Mouse (Mus musculus) B cell, adult 2 months (primary cell): ENCODE results near the gene Dtx3.
"Not testable (repeated sequence)": the region's sequence is repeated elsewhere in the genome, so short reads cannot be mapped to it uniquely, and the experiment has no call there.

Experiments
- DNase-seq, 2 experiments: peaks; one replicate each; pipeline ENCODE4 v3.0.0; 2022

The Dtx3 gene

DNA sequence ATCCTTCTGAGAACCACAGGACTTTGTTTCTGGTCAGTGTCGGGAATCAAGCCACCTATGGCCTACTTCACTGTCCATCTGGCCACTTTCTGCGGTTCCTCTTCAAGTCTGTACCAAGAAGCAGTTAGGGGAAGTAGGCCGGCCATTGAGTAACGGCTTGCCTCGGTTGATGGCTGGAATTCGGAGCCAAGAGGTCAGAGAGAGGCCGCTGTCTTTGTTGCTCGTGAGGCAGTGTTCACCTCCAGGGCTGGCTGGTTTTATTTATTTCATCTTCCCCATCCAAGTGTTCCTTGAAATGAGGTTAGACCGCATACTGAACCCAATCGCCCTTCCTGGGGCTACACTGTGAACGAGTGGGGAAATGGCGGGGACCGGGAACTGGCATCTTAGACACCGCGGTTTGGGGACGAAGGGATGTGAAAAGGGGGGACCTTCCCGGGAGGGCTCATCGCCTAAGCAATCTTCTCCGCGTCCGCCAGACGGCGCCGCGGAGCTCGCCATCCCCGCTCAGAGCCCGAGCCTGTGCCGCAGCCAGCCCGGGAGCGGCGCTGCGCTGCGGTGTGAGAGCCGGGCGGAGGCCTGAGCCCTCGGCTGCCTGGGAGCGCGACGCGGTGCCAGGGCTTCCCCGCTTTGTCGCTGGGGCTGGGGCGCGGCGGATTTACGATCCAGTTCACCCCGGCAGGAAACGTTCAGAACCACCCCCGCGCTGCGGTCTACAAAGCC, 30.7 kb downstream of the Dtx3 start, which contains the start of gene B4galnt1:
Gene B4galnt1 (plus strand): TSS at position 595 of the 723 bp plus-strand sequence.
- DNase-seq: peak; percentile 94 to 95

DNA sequence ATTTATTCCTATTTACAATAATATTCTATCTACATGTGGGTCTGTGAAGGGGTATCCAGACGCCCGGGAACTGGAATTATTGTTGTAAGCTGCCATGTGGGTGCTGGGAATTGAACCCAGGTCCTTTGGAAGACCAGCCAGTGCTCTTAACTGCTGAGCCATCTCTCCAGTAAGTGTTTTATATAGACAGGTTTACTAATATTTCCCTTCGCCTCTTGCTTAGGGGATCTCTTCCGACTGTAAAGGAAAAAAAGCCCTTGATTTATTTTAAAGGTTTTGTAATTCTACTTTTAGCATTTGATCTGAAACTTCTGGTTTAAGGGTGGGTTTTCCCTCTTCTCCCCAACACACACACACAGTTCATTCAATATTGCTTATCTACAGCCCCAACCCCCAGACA, 31.3 kb downstream of the Dtx3 start:
- no peak for DNase-seq

DNA sequence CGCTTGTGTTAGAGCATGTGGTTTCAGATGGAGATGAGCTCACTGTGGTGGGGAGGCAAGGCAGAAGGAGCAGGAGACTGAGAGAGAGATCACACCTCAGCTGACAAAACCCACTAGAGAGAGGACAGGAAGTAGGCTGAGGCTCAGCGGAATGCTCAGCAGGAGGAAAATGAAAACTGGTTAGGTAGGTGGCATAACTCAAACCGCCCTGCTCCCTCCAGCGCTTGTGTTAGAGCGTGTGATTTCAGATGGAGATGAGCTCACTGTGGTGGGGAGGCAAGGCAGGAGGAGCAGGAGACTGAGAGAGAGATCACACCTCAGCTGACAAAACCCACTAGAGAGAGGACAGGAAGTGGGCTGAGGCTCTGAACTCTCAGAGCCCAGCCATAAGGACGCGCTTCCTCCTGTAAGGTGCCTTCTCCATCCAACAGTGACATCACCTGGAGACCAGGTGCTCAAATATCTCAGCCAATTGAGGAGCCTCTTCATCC, 32.7 kb downstream of the Dtx3 start:
- DNase-seq: peak; percentile 65 to 72

DNA sequence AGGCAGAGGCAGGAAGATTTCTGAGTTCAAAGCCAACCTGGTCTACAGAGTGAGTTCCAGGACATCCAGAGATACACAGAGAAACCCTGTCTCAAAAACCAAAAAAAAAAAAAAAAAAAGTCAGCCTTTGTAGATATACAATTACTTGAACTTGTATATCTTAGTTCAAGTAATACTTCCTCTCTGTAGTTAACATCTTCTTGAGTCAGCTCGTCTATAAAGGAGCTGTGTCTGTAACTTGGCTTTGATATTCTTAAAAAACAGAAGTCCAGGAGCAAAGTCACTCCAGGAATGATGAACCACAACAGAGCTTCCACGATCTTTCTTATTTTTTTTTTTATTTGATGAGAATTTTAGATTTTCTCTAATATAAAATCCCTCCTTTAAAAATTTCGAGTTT, 34.8 kb downstream of the Dtx3 start:
- DNase-seq: no peak

DNA sequence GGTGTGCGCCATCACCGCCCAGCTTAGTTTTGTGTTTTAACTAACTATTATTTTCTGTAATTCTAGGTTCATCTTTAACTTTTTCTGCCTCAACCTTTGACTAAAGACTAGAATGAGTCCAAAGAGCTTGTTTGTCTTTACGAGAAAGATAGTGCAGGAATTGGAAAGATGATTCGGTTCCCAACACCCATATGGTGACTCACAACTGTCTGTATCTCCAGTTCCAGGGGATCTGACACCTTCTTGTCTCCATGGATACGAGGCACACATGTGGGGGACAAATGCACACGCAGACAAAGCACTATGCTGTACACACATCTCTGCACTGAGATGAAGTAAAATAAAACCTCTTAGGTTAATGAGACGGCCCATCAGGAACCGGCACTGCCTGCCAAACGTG, 35.4 kb downstream of the Dtx3 start:
- DNase-seq: no peak

DNA sequence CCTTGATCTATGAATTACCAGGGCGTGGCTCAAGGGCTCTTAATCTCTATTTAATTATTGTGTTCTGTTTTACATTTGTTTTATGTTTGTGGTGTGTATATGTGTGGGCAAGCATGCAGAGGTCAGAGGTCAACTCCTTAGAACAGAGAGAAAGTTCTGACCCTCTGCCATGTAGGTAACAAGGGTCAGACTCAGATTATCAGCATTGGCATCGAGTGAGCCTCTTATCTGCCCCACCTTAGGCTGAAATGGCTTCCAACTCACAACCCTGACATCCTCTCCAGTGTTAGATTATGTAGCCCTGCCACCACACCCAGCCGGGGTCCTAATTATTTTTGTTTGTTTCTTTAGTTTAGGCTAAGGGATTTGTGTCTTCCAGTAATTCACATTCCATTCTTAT, 37.1 kb downstream of the Dtx3 start:
- DNase-seq: no peak

DNA sequence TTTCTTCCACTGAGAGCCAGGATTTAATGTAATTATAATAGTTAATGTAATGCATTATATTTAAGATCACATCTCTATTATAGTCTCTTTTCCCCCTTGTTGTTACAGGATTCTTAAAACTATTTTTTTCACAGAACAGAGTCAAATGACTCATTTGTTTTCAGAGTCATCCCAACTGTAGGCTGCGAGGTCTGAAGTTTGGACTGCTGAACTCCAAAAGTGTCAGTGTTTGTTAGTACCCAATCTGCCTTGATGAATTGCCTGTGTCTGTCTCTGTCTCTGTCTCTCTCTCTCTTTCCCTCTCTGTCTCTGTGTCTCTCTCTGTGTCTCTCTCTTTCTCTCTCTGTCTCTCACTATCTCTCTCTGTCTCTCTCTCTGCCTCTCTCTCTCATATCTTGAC, 39.0 kb downstream of the Dtx3 start:
- no peak for DNase-seq

DNA sequence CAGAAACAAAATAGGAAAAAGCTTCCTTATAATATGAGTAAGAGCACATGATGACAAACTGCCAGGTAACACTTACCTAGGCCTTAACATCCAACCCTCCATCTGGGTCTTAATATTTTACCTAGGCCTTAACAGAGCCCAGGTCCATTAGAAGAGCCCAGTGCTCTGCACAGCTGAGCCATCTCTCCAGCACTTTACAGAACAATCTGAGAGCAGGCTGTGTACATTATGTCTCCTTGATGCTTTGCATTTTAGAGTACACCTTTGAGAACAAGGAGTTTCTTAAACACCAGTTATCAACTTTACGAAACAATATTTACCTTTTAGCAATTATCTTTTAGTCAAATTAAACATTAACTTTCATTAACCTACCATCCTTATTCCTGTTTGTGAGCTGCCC, 39.4 kb downstream of the Dtx3 start:
- no peak for DNase-seq

DNA sequence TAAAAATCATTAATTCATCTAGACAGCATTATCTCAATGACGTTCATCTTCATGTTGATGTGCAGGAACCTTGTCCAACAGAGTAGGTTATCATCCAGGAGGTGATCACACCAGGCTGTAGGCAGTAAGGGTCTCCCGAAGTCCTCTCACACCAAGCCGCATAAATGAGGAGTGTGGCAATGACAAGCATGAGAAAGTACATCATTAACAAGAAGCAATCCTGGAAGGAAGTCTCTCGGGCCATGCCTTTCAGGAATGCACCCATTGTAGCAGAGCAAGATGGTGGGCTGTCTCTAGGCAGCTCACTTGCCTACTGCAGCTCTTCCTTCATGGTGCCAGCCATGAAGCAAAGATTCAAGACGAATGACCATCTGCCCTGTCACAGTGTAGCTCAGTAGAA, 40.9 kb downstream of the Dtx3 start:
- DNase-seq: no peak

DNA sequence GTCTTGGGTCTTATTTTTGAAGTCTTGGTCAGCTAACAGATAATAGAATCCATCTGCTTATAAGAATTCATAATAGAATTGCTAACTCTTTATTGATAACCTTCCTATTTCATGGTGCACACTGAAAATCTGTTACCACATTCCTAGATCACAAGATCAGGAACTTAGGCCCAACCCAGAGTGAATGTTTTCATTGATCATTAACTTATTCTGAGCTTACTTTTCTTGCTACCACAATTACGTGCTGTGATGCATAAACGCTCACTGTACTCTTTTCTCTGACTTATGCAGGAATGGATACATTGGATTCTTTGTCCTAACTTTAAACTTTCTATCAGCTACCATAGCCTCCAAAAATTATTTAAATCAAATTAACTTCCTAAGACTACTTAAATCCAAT, 41.3 kb downstream of the Dtx3 start:
- DNase-seq: no peak

DNA sequence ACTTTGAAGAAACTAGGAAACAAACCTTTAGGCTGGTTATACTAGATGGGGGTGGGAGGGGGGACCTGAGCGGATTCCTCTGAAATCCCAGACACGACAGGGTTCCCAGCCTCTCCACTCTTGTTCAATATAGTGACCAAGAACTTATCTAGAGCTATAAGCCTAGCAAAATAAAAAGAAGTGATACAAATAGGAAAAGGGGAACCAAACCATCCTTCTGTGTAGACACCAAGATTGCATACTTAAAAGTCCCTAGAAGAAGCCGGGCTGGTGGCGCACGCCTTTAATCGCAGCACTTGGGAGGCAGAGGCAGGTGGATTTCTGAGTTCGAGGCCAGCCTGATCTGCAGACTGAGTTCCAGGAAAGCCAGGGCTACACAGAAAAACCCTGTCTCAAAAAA, 42.2 kb downstream of the Dtx3 start:
- DNase-seq: no peak

DNA sequence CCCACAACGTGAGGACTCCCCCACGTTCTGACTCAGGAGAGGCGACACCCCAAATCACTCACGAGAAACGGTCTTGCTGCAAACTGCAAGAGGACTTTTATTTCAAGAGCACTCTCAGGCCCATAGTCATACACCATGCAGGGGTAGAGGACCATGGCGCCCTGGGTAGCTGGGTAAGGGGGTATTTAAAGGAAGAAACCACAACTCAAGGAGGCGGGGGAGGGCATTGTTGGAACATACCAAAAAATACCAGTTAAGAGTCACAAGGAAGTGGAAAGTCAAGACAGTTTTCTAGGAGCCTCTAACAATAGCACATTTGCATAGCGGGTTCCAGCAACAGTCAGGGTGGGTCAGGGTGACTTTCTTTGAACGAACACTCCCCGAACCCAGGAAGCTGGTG, 43.0 kb downstream of the Dtx3 start:
- DNase-seq: not testable (repeated sequence)

DNA sequence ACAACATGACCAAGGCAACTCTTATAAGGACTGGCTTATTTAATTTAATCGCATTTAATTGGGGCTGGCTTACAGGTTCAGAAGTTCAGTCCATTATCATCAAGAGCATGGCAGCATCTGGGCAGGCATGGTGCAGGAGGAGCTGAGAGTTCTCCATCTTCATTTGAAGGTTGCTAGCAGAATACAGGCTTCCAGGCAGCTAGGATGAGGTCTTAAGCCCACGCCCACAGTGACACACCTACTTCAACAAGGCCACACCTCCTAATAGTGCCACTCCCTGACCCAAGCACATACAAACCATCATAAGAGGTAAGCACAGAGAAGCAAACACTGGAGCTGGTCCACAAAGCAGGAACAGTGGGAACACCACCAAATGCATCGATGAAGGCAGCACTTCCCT, 44.3 kb downstream of the Dtx3 start:
- not testable (repeated sequence) for DNase-seq

DNA sequence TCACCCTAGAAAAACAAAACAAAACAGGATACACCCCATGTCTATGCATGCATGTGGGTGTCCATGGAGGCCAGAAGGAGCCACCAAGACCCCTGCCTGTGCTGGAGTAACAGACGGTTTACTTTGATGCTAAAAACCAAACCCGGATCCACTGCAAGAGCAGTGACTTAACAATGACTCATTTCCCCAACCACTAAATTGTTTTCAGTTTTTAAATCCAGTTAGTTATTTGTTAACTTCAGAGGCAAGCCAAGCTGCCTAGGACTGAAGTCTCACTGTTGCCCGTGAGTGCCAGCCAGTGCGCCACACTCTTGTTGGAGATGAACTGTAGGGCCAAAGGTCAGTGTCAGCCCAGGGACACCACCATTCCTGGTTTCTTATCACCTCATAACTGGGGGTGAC, 45.1 kb downstream of the Dtx3 start:
- DNase-seq: no peak

DNA sequence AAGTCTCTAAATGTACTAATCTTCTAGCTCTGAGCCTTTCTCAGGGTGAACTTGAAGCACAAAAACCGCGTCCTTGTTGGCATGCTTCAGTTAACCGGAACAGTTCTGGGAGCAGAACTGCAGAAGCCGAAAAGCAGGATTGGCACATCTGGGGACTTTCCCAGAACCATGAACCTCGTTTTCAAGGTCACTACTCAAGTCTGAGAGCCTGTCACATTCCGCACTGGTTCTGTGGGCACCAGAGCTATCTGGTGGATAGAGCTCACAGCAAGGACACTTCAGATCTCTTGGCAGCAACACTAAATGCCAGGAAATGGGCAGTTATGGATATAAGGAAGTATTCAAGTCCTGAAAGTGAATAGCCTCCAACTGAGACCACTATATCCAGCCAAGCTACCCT, 48.4 kb downstream of the Dtx3 start:
- no peak for DNase-seq

DNA sequence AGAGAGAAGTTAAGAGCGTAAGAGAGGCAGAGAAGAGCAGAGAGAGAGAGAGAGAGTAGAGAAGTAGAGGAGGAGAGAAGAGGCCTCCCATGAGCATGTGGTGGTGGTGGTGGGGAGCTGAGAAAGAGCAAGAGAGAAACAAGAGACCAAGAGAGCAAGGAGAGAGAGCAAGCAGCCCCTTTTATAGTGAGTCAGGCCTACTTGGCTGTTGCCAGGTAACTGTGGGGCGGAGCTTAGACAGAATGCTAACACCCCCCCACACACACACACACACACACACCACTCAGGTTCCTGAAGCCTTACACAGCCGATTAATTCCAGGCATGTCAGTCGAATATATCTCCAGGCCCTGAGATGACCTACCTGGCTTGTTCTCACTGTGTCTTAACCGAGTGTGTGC, 50.2 kb downstream of the Dtx3 start:
- DNase-seq: no peak

DNA sequence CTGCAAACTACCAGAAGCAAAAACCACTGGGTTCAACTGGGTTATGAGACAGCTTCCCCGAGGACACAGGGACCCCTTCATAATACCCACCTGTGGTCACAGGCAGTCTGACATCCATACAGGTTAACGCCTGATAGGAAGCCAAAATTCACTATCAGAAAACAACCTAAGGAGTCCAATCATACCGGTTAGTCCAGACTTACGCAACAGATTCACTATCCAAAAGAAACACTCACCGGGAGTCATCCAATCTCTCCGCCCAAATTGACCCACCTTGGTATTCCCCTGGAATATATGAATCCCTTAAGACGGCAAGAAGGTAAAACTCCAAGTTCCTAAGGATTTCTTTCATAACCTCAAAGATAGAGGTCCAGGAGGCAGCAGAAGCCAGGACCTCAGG, 51.0 kb downstream of the Dtx3 start:
- no peak for DNase-seq

DNA sequence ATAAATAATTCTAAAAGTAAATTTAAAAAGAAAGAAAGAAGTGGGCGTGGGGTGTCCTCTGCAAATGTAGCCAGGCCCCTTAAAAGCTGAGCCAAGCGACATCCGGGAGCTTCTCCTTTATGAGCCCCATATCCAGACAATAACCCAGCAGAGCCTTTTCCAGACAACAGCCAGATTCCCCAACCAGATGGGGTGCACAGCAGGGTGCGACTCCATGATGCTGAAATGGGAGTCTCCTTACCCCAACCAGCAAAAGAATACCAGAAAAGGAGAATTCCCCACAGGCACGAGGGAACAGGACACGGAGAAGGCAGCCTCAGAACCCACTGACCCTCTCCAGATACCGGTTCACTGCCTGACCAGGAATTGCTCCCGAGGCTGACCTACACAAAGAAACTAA, 52.3 kb downstream of the Dtx3 start:
- DNase-seq: no peak

DNA sequence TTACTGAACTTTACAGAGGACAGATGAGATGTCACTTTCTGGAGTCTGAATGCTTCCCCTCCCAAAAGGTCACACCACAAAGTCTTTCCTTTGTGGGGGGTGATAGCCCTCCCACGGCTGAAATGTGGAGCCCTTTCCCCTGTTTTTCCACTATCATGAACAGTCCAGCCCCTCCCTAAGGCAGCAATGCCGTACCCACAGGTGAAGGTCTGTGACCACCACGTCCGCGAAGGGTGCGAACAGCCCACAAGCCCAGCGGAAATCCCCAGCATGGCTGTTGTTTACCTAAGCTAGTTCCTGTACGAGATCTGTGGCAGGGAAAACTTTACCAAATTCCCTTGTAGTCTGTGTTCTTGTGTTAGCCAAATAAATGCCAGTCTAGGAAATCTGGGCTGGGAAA, 54.0 kb downstream of the Dtx3 start:
- peak; percentile 59 to 64 for DNase-seq

DNA sequence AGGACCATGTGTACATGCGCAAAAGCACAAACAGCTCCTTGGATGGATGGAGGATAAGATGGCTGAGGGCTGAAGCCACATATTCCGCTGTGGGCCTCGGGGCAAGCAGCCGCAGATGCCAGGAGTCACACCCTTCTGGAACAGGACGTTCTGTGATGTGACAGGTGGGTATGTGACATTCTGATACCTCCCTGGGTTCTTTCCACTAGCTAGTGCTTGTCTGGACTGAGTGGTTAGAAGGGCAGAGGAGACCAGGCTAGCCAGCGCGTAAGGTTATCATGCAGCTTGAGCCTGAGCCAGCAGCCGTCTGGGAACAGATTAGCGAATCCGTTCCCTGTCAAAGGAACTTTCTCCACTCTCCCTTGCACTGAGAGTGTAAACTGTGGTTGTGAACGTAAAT, 54.6 kb downstream of the Dtx3 start:
- DNase-seq: no peak
